Mouse (Mus musculus) ES-Bruce4 (cell line): Measurements from ENCODE around the gene Ddx6. TPM values are rescaled to one million over a fixed set of nuclear protein-coding genes. Genes with fewer than 3 reads are reported as not detected.
"Not testable (repeated sequence)": the region's sequence is repeated elsewhere in the genome, so short reads cannot be mapped to it uniquely, and the experiment has no call there.

Experiments
- H3K27ac ChIP-seq: 2 replicates; pipeline ENCODE4 v1.5.1; 2012; ENCODE audit warnings: low read length, inconsistent platforms; ENCODE audit not compliant: insufficient read depth
- H3K27me3 ChIP-seq: 2 replicates; pipeline ENCODE4 v1.6.1; 2012; ENCODE audit warnings: mild to moderate bottlenecking, low read length, inconsistent platforms; ENCODE audit not compliant: control insufficient read depth, poor library complexity, insufficient read depth, severe bottlenecking
- H3K36me3 ChIP-seq: 2 replicates; pipeline ENCODE4 v1.6.1; 2012; ENCODE audit warnings: inconsistent platforms, mild to moderate bottlenecking, low read length, moderate library complexity; ENCODE audit not compliant: control insufficient read depth, poor library complexity, insufficient read depth, severe bottlenecking
- H3K4me1 ChIP-seq: one replicate; pipeline ENCODE4 v1.8.1; 2011; ENCODE audit warnings: low read length; ENCODE audit not compliant: control insufficient read depth, insufficient read depth
- H3K4me3 ChIP-seq: 2 replicates; pipeline ENCODE4 v1.5.1; 2011; ENCODE audit warnings: low read depth, mild to moderate bottlenecking, low read length
- H3K9ac ChIP-seq: 2 replicates; pipeline ENCODE4 v1.6.1; 2012; ENCODE audit warnings: low read depth, mild to moderate bottlenecking, inconsistent platforms; ENCODE audit not compliant: poor library complexity, severe bottlenecking
- H3K9me3 ChIP-seq: replicated peaks from 2 replicates; pipeline ENCODE4 v1.6.1; 2012; ENCODE audit warnings: mild to moderate bottlenecking, low read length, inconsistent platforms; ENCODE audit not compliant: control insufficient read depth, poor library complexity, insufficient read depth, severe bottlenecking
- CTCF ChIP-seq: IDR thresholded peaks from one replicate; pipeline ENCODE4 v1.8.1; 2011; ENCODE audit warnings: low read depth, low read length
- EP300 ChIP-seq: IDR thresholded peaks from 2 replicates; pipeline ENCODE4 v1.6.1; 2011; ENCODE audit warnings: low read depth, low read length; ENCODE audit not compliant: insufficient read depth
- POLR2A ChIP-seq: IDR thresholded peaks from one replicate; pipeline ENCODE4 v1.8.1; 2011; ENCODE audit warnings: low read length; ENCODE audit not compliant: insufficient read depth
- polyA plus RNA-seq: library from polyadenylated mRNA; stranded (reverse); fragments of >200 nt; gene quantifications from 2 replicates; pipeline ENCODE4 v1.2.4, GENCODE M21; 2011; ENCODE audit warnings: low read depth; ENCODE audit not compliant: missing spikeins, insufficient read depth, insufficient read length

Gene Ddx6
- polyA plus RNA-seq, 1 experiment = 176 TPM

- H3K27me3 ChIP-seq = no peaks in the 10 kb centered on the region
- H3K36me3 ChIP-seq = no peaks in the 10 kb centered on the region
- no peaks in the 10 kb centered on the region for H3K9me3 ChIP-seq
- peak overlapping the region; percentile 35; the same call in 1 of the 2 replicates for H3K9ac ChIP-seq
- H3K4me3 ChIP-seq = peak overlapping the region; percentile 54
- no peaks in the 10 kb centered on the region for H3K4me1 ChIP-seq
- H3K27ac ChIP-seq = no peak overlapping the region
- no peak for TF ChIP-seq EP300
- no peak for TF ChIP-seq POLR2A
- no peak for TF ChIP-seq CTCF
Observed at GRCm38 (mm10) chr9:44568083-44568455, 36.6 kb upstream of the Ddx6 start.

GRCm38 (mm10) chr9:44570939-44571382 is 33.7 kb upstream of the Ddx6 start:
- Histone ChIP-seq H3K4me3 (no peak overlapping the region), H3K27ac (no peak overlapping the region), H3K9ac (no peak overlapping the region), H3K36me3 (no peaks in the 10 kb centered on the region), H3K9me3 (no peaks in the 10 kb centered on the region), H3K4me1 (no peaks in the 10 kb centered on the region), H3K27me3 (no peaks in the 10 kb centered on the region)
- no peak for TF ChIP-seq CTCF
- TF ChIP-seq EP300 = no peak
- TF ChIP-seq POLR2A = no peak

DNA sequence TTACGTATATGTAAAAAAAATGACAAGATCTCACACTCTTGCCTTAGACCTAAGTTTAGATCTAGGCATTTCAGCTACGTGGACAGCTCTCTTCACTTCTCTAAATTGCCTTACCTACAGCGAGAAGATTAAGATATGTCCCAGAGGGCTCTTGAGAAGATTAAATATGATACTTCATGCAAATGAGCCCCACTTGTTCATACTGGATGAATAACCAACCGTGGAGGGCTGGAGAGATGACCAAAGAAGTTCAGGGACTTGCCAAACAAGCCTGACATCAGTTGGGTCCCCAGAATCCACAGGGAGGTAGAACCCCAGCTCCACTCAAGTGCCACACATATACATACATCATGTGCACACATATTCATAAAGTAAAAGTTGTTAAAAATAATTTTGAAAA is 31.4 kb upstream of the Ddx6 start:
- no peak overlapping the region for H3K9ac ChIP-seq
- H3K27ac ChIP-seq = no peak overlapping the region
- no peak for TF ChIP-seq CTCF
- no peak for TF ChIP-seq EP300
- TF ChIP-seq POLR2A = no peak
- no peak overlapping the region for H3K4me3 ChIP-seq
- no peaks in the 10 kb centered on the region for H3K9me3 ChIP-seq
- no peaks in the 10 kb centered on the region for H3K36me3 ChIP-seq
- no peaks in the 10 kb centered on the region for H3K4me1 ChIP-seq
- no peaks in the 10 kb centered on the region for H3K27me3 ChIP-seq

DNA sequence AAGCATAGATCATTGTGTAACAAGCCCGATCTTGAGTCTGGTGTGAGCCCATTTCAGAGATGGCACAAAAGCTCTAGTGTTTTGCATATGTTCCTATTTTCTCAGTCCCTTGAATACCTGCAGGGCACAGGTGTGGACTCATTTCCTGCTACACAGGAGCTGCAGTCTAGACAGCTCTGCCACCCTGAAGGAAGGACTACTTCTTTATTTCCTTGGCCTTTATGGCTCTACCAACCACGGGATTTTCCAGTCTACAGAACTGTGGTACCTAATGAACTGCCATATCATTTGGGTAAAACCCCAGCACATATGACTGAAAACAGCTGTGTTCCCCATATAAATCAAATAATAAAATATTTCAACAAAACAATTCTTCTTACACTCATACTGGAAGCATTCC is 29.6 kb upstream of the Ddx6 start:
- no peaks in the 10 kb centered on the region for H3K36me3 ChIP-seq

DNA sequence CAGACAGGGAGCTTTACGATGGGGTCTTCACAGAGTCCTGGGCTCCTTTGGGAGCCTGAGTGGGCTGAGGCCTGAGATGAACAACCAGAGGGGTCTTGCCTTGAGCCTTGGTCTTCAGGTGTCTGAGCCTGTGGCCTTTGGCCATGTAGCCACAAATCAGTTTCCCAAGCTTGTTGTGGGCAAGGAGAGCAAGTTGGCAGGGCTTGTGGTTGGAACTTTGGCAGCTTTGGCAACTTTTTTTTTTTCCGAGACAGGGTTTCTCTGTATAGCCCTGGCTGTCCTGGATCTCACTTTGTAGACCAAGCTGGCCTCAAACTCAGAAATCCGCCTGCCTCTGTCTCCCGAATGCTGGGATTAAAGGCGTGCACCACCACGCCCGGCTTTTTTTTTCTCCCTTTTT is 28.6 kb upstream of the Ddx6 start:
- H3K9ac ChIP-seq, H3K4me3 ChIP-seq, H3K4me1 ChIP-seq, H3K36me3 ChIP-seq, H3K9me3 ChIP-seq, H3K27ac ChIP-seq, H3K27me3 ChIP-seq: not testable (repeated sequence)

More for the DNA sequence above, 29.6 kb upstream of the Ddx6 start:
- no peaks in the 10 kb centered on the region for H3K27me3 ChIP-seq
- H3K4me1 ChIP-seq = no peaks in the 10 kb centered on the region
- no peak for TF ChIP-seq CTCF
- no peak overlapping the region for H3K4me3 ChIP-seq
- H3K27ac ChIP-seq = no peak overlapping the region
- H3K9me3 ChIP-seq = no peaks in the 10 kb centered on the region
- H3K9ac ChIP-seq = no peak overlapping the region

DNA sequence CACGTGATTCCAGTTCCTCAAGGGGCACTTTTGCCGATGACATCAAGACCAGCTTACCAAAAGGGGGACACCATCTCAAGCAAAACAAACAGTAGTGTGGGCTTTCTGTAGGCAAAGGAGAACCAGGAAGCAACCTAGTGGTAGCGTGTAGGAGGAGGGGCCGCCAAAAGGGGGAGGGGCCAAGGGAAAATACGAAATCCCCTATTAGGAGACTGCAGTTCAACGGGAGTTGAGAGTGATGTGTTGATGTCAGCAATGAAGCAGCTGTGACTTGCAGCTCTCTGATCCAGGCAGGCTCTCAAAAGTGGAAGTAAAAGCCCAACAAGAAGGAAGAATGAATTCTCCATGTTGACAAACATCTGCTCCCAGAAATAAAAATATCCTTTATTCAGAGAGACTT is 25.3 kb upstream of the Ddx6 start:
- TF ChIP-seq POLR2A (no peak), EP300 (no peak), CTCF (no peak)
- Histone ChIP-seq H3K4me1 (no peaks in the 10 kb centered on the region), H3K9me3 (peaks cover 4% of the 10 kb centered on the region; the same call in 1 of the 2 replicates), H3K9ac (no peak overlapping the region), H3K4me3 (no peak overlapping the region), H3K27ac (no peak overlapping the region), H3K36me3 (no peaks in the 10 kb centered on the region), H3K27me3 (no peaks in the 10 kb centered on the region)
